Mouse (Mus musculus) G1E (cell line): ENCODE results near the gene Clk2. TPM values are rescaled to one million over a fixed set of nuclear protein-coding genes. Genes with fewer than 3 reads are reported as not detected.

Experiments used
- ATAC-seq: 2 replicates; pipeline ENCODE4 v1.8.0; 2016; ENCODE audit warnings: mild to moderate bottlenecking; ENCODE audit not compliant: insufficient number of reproducible peaks, poor library complexity, low FRiP score, severe bottlenecking; ENCODE audit errors: extremely low read depth
- DNase-seq: peaks from one replicate; pipeline ENCODE4 v3.0.0; 2012; ENCODE audit warnings: low spot score
- H3K27me3 ChIP-seq: 2 replicates; pipeline ENCODE4 v1.6.1; 2012; ENCODE audit warnings: mild to moderate bottlenecking, low read length, inconsistent platforms; ENCODE audit not compliant: insufficient read depth
- H3K36me3 ChIP-seq: replicated peaks from 2 replicates; pipeline ENCODE3; 2012; ENCODE audit warnings: mild to moderate bottlenecking, inconsistent platforms
- H3K4me1 ChIP-seq: 2 replicates; pipeline ENCODE4 v1.6.1; 2012; ENCODE audit warnings: low read depth, low read length, inconsistent platforms, mixed read lengths; ENCODE audit not compliant: insufficient read depth
- H3K4me3 ChIP-seq: 2 replicates; pipeline ENCODE4 v1.5.1; 2012; ENCODE audit warnings: low read depth, mild to moderate bottlenecking, inconsistent platforms, low read length, moderate library complexity, mixed read lengths
- H3K9me3 ChIP-seq: replicated peaks from 2 replicates; pipeline ENCODE4 v1.6.1; 2012; ENCODE audit warnings: inconsistent platforms
- CTCF ChIP-seq: IDR thresholded peaks from 2 replicates; pipeline ENCODE4 v1.5.1; 2012; ENCODE audit warnings: low read depth, low read length, inconsistent platforms, mixed read lengths
- GATA1 ChIP-seq: IDR thresholded peaks from 2 replicates; pipeline ENCODE4 v1.6.1; 2012; ENCODE audit warnings: borderline replicate concordance, low read length, inconsistent platforms, mixed read lengths
- GATA2 ChIP-seq: IDR thresholded peaks from 2 replicates; pipeline ENCODE4 v1.6.1; 2012; ENCODE audit warnings: low read depth, low read length, inconsistent platforms, borderline replicate concordance
- POLR2AphosphoS5 ChIP-seq: IDR thresholded peaks from 2 replicates; pipeline ENCODE4 v1.6.1; 2012; ENCODE audit warnings: low read depth, low read length, inconsistent platforms; ENCODE audit not compliant: insufficient replicate concordance
- TAL1 ChIP-seq: conservative IDR thresholded peaks from 2 replicates; pipeline ENCODE4 v1.6.1; 2012; ENCODE audit warnings: low read depth, low read length, inconsistent platforms, mixed read lengths
- polyA plus RNA-seq: library from polyadenylated mRNA; stranded (reverse); fragments of >175 nt; gene quantifications from 2 replicates; pipeline ENCODE4 v1.2.3, GENCODE M21; 2012
- total RNA-seq, 2 experiments: library from RNA; stranded (forward) in 1 of 2; stranded (reverse) in 1 of 2; fragments of 200-1000 nt in 1 of 2; fragments of >200 nt in 1 of 2; fragmentation: Nextera tagmentation in 1 of 2; gene quantifications; 2 replicates each; pipeline ENCODE4 v1.2.3; 2014 to 2017

Clk2 gene
- total and polyA plus RNA-seq, 3 experiments = 72.3 to 131 (median 78.9) TPM

DNA sequence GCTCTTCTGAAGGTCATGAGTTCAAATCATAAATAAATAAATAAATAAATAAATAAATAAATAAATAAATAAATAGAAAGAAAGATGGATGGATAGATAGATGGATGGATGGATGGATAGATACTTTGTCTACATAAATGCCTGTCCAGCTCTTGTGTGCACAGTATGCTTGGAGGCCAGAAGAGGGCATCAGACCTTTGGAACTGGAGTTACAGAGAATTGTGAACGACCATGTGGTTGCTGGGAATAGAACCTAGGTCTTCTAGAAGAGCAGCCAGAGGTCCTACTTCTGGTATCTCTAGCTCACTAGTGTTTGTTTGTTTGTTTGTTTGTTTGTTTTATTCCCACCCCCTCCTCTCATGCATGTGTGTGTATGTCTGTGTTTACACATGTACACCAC is 28.8 kb downstream of the Clk2 start:
- no peak for DNase-seq
- no peak for ATAC-seq

DNA sequence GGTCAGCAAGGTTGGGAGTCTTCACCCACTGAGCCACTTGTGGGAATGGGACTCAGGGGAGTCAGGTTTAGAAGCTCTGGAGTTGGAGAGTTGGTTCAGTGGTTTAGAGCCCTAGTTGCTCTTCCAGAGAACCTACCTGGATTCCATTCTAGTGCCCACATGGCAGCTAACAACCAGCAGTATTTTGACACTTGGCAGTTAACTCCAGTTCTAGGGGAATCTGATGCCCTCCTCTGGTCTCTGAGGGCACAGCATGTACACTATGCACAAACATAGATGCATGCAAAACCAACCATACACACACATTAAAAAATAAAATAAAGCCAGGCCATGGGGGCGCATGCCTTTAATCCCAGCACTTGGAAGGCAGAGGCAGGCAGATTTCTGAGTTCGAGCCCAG is 29.3 kb downstream of the Clk2 start:
- peaks cover 1% of the 10 kb centered on the region for H3K36me3 ChIP-seq
- DNase-seq (no peak), ATAC-seq (no peak)
- H3K4me3 ChIP-seq = no peak overlapping the region
- no peaks in the 10 kb centered on the region; the same call in 1 of the 2 replicates for H3K27me3 ChIP-seq
- no peaks in the 10 kb centered on the region for H3K9me3 ChIP-seq
- no peak for TF ChIP-seq CTCF
- TF ChIP-seq GATA1 = no peak
- TF ChIP-seq POLR2AphosphoS5 = no peak
- no peak for TF ChIP-seq GATA2
- no peak for TF ChIP-seq TAL1
- H3K4me1 ChIP-seq = peaks cover 22% of the 10 kb centered on the region

More for the DNA sequence above, 28.8 kb downstream of the Clk2 start:
- Histone ChIP-seq H3K27me3 (no peaks in the 10 kb centered on the region; the same call in none of the 2 replicates), H3K9me3 (no peaks in the 10 kb centered on the region), H3K4me3 (no peak overlapping the region), H3K4me1 (peaks cover 22% of the 10 kb centered on the region), H3K36me3 (peaks cover 6% of the 10 kb centered on the region)
- TF ChIP-seq GATA2 (no peak), GATA1 (no peak), TAL1 (no peak), CTCF (no peak), POLR2AphosphoS5 (no peak)

- peak overlapping the region; percentile 70 for H3K4me3 ChIP-seq
- no peaks in the 10 kb centered on the region; the same call in 1 of the 2 replicates for H3K27me3 ChIP-seq
- peaks cover 26% of the 10 kb centered on the region for H3K4me1 ChIP-seq
- TF ChIP-seq GATA2 = no peak
- TF ChIP-seq TAL1 = no peak
- TF ChIP-seq GATA1 = no peak
- no peak for TF ChIP-seq POLR2AphosphoS5
- TF ChIP-seq CTCF = no peak
- ATAC-seq (peak; percentile 95), DNase-seq (peak; percentile 89)
- H3K9me3 ChIP-seq = no peaks in the 10 kb centered on the region
- H3K36me3 ChIP-seq = no peaks in the 10 kb centered on the region
Measured at GRCm38 (mm10) chr3:89195979-89196877, 31.6 kb downstream of the Clk2 start.

- no peaks in the 10 kb centered on the region for H3K9me3 ChIP-seq
- ATAC-seq = no peak
- H3K27me3 ChIP-seq = no peaks in the 10 kb centered on the region; the same call in 1 of the 2 replicates
- no peak overlapping the region for H3K4me3 ChIP-seq
- TF ChIP-seq CTCF (no peak), POLR2AphosphoS5 (no peak), GATA1 (no peak), GATA2 (no peak), TAL1 (no peak)
- DNase-seq = no peak
- H3K36me3 ChIP-seq = peaks cover 12% of the 10 kb centered on the region
- H3K4me1 ChIP-seq = peaks cover 39% of the 10 kb centered on the region
Measured at GRCm38 (mm10) chr3:89199839-89200238, 35.2 kb downstream of the Clk2 start.

- peaks cover 38% of the 10 kb centered on the region for H3K36me3 ChIP-seq
- H3K27me3 ChIP-seq = no peaks in the 10 kb centered on the region; the same call in 1 of the 2 replicates
- peaks cover 35% of the 10 kb centered on the region for H3K4me1 ChIP-seq
- peak within 1 kb of the TSS; percentile 73 for H3K4me3 ChIP-seq
- H3K9me3 ChIP-seq = no peaks in the 10 kb centered on the region
- ATAC-seq (peak; percentile 66), DNase-seq (peak; percentile 75)
- no peak for TF ChIP-seq GATA1
- no peak for TF ChIP-seq POLR2AphosphoS5
- TF ChIP-seq GATA2 = no peak
- TF ChIP-seq CTCF = no peak
- TF ChIP-seq TAL1 = no peak
Measured at GRCm38 (mm10) chr3:89202253-89203141, 37.9 kb downstream of the Clk2 start, which contains the start of gene Gba. Gene Gba (plus strand): TSS chr3:89202928.
